Mouse (Mus musculus): ENCODE measurements around the gene Gm11596.
"Not testable (repeated sequence)": the region's sequence is repeated elsewhere in the genome, so short reads cannot be mapped to it uniquely, and the experiment has no call there.

Gm11596 gene

GRCm38 (mm10) chr11:99793367-99793766, at the start of gene Gm11596:
Gene Gm11596, minus strand, starts transcription at chr11:99793467.
- no peak for DNase-seq (ENCODE audit: low spot score in 2 of 2)

- DNase-seq (ENCODE audit: low spot score in 2 of 2): no peak
These were observed 48.9 kb upstream of the Gm11596 start for GRCm38 (mm10) chr11:99842185-99842584.

GRCm38 (mm10) chr11:99837966-99838365, 44.7 kb upstream of the Gm11596 start, which contains the start of gene 2300003K06Rik:
Gene 2300003K06Rik, minus strand, starts transcription at chr11:99838066.
- no peak for DNase-seq (ENCODE audit: low spot score in 2 of 2)

GRCm38 (mm10) chr11:99815566-99815965, 22.3 kb upstream of the Gm11596 start, which contains the start of gene Gm11564:
Gene Gm11564, minus strand, starts transcription at chr11:99815666.
- not testable (repeated sequence) for DNase-seq (ENCODE audit: low spot score in 2 of 2)

GRCm38 (mm10) chr11:99809792-99810191, 16.5 kb upstream of the Gm11596 start, which contains the start of gene Krtap4-13:
Gene Krtap4-13, minus strand, starts transcription at chr11:99809892.
- not testable (repeated sequence) for DNase-seq (ENCODE audit: low spot score in 2 of 2)

- not testable (repeated sequence) for DNase-seq (ENCODE audit: low spot score in 2 of 2)
These were observed 11.1 kb upstream of the Gm11596 start, which contains the start of gene Gm11554 for GRCm38 (mm10) chr11:99804346-99804745. Gene Gm11554, minus strand, starts transcription at chr11:99804446.

GRCm38 (mm10) chr11:99798832-99799231, 5.6 kb upstream of the Gm11596 start, which contains the start of gene Gm11569:
Gene Gm11569, minus strand, starts transcription at chr11:99798932.
- not testable (repeated sequence) for DNase-seq (ENCODE audit: low spot score in 2 of 2)

GRCm38 (mm10) chr11:99784900-99785299, 8.4 kb downstream of the Gm11596 start, which contains the start of gene Krtap4-9:
Gene Krtap4-9, plus strand, starts transcription at chr11:99785200.
- DNase-seq (ENCODE audit: low spot score in 2 of 2): not testable (repeated sequence)

- DNase-seq (ENCODE audit: low spot score in 2 of 2): no peak
These were observed 12.7 kb downstream of the Gm11596 start, which contains the start of gene Krtap4-8 for GRCm38 (mm10) chr11:99780604-99781003. Gene Krtap4-8, minus strand, starts transcription at chr11:99780704.

GRCm38 (mm10) chr11:99778401-99778800, 14.9 kb downstream of the Gm11596 start:
- no peak for DNase-seq (ENCODE audit: low spot score in 2 of 2)

- DNase-seq (ENCODE audit: low spot score in 2 of 2): not testable (repeated sequence)
These were observed 20.5 kb downstream of the Gm11596 start, which contains the start of gene Gm11595 for GRCm38 (mm10) chr11:99772813-99773212. Gene Gm11595, minus strand, starts transcription at chr11:99772913.

GRCm38 (mm10) chr11:99768410-99768809, 24.9 kb downstream of the Gm11596 start:
- no peak for DNase-seq (ENCODE audit: low spot score in 2 of 2)

GRCm38 (mm10) chr11:99758877-99759276, 34.4 kb downstream of the Gm11596 start:
- DNase-seq (ENCODE audit: low spot score in 2 of 2): no peak

- DNase-seq (ENCODE audit: low spot score in 2 of 2): no peak
These were observed 49.3 kb downstream of the Gm11596 start for GRCm38 (mm10) chr11:99743985-99744384.

Data from natural killer cell, adult 2 months (primary cell).